Mouse (Mus musculus) gastrocnemius, adult 2 months (tissue): Measurements from ENCODE around the gene Trim3. TPM values are rescaled to one million over a fixed set of nuclear protein-coding genes. Genes with fewer than 3 reads are reported as not detected.

ENCODE experiments used
- DNase-seq: peaks from one replicate; pipeline ENCODE4 v3.0.0; 2022
- H3K27ac ChIP-seq: fragments of 200-600 bp; 2 replicates; pipeline ENCODE4 v1.8.1; 2022; ENCODE audit warnings: mild to moderate bottlenecking
- H3K4me3 ChIP-seq: fragments of 200-600 bp; 2 replicates; pipeline ENCODE4 v1.8.1; 2022; ENCODE audit warnings: mild to moderate bottlenecking, moderate library complexity
- CTCF ChIP-seq: fragments of 200-600 bp; IDR thresholded peaks from 2 replicates; pipeline ENCODE4 v1.8.1; 2022; ENCODE audit warnings: antibody characterized with exemption, mild to moderate bottlenecking, moderate library complexity
- intact Hi-C: fragments of 180-260 bp; cut with DNase I; formaldehyde crosslinking; loops from one replicate; pipeline ENCODE4 v1.15.1; 2025
- total RNA-seq, 2 experiments: library from RNA; stranded (reverse); gene quantifications; 2 replicates each; pipeline ENCODE4 v1.2.3; 2021

Trim3 gene
- total RNA-seq, 2 experiments from 2014 or later = 14.7 to 16.4 TPM

GRCm38 (mm10) chr7:105568988-105569471, 64.3 kb downstream of the Trim3 start:
- intact Hi-C loops = no loop called here
- no peak overlapping the region for H3K4me3 ChIP-seq
- no peak overlapping the region for H3K27ac ChIP-seq
- TF ChIP-seq CTCF = no peak
- no peak for DNase-seq

DNA sequence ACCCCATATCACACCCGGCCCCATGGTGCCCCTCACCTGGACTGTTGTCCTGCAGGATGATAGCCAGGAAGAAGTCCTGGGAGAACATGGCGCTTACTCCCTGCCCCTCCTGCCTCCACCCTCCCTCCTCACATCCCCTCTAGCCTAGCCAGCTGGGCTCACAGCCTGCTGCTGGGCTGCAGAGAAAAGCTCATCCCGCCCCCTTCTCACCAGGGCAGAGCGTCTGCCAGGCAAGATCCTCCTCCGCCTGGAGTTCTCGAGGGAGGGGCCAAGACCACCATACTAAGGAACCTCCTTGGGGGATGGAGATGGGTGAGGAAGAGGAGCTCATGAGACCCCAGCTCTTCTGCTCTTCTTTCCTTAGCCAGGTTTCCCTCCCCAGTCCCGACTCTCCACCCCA, 64.8 kb downstream of the Trim3 start:
- intact Hi-C loops = no loop called here
- DNase-seq = no peak
- Histone ChIP-seq H3K4me3 (no peak overlapping the region), H3K27ac (no peak overlapping the region)
- no peak for TF ChIP-seq CTCF

DNA sequence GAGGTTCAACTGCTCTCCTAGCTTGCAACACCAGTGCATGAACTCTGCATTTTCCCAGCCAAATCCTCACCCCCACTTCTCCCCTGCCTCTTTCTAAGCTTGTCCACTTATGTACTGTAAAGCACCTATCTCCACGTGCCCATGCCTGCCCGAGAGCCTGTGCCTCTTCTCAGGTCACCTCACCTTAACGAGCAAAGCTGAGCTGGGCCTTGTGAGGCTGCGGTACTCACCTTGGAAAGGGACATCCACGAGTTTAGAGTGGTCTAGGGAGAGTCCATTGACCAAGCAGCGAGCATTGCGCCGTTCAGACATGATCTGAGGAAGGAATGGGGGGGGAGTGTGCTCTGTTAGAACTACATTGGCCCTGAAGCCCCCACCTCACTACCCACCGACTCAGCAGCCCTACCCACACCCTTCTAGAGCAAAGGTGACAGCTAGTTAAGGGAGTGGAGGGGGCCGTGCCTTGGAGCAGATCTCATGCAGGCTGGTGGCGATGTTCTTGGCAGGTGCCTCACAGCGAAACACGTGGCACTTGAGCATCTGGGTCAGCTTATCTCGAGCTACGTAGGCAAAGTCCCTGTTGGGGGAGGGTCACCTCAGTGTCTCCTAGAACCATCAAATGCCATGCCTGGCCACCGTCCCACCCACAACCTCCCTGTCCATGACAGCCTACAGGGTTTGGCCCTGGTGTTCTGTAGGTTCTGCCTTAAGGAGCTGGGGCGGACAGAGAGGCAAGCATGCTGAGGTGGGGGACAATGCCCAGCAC, 68.1 kb downstream of the Trim3 start:
- no peak for DNase-seq
- no peak overlapping the region for H3K4me3 ChIP-seq
- TF ChIP-seq CTCF = no peak
- intact Hi-C loops = no loop called here
- H3K27ac ChIP-seq = no peak overlapping the region

DNA sequence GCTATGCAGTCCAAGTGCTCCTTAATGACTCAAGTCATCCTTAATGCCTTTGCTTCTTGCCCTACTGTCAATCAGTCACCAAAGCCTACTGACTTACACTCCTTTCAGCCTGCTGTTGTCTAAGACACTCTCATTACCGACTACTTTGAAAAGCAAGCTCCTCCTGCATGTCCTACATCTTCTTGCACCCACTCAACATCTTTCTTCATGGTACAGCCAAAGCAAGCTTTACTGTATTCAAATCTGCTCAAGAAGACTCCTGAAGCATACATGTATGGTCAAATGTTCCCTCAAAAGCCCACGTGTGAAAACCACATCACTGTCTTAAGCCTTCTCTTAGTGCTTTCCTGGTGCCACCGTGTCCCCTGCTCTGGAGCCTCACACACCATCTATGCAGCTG, 70.0 kb downstream of the Trim3 start:
- H3K27ac ChIP-seq = no peak overlapping the region
- no peak for DNase-seq
- intact Hi-C loops = no loop called here
- H3K4me3 ChIP-seq = no peak overlapping the region
- no peak for TF ChIP-seq CTCF

DNA sequence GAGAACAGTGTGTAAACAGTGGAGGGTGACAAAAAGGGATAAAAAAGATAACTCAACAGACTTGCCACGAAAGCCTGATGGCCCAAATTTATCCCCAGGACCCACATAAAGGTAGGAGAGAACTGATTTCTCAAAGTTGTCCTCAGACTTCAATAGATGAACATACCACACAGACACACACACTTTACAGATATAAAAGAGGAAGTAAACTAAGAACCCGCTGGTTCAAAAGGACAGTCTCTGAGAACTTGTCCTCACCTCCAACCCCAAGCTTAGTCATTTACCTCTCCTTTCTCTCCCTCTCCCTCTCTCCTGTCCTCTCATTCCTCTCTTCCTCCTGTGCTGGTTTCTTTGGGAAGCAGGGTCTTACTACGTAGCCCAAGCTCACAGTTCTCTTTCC, 71.1 kb downstream of the Trim3 start:
- no peak for TF ChIP-seq CTCF
- no peak overlapping the region for H3K4me3 ChIP-seq
- DNase-seq = no peak
- intact Hi-C loops = no loop called here
- H3K27ac ChIP-seq = no peak overlapping the region

DNA sequence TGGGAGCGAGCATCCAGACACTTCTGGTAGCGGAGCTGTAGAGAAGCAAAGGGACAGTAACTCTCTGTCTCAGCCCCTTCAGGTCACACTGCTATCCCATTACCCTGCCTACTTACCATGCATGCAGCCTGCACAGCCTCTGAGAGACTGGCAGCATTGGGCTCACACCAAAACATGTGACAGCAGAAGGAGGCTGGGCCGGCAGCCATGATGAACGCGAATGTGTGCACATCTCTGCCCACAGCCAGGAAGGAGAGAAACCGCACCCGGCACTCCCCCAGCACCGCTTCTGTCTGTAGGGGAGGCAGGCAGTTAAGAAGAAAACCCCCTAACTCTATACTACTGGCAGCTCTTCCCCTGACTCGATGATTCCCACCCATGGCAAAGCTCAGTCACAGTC, 74.4 kb downstream of the Trim3 start:
- no peak for DNase-seq
- Histone ChIP-seq H3K27ac (no peak overlapping the region), H3K4me3 (no peak overlapping the region)
- intact Hi-C loops = loop anchor here (10.0 kb wide), 2 partner anchors 176 to 256 kb away; partner anchors contain the start of genes Ilk, Mrpl17 and Rrp8
- no peak for TF ChIP-seq CTCF

DNA sequence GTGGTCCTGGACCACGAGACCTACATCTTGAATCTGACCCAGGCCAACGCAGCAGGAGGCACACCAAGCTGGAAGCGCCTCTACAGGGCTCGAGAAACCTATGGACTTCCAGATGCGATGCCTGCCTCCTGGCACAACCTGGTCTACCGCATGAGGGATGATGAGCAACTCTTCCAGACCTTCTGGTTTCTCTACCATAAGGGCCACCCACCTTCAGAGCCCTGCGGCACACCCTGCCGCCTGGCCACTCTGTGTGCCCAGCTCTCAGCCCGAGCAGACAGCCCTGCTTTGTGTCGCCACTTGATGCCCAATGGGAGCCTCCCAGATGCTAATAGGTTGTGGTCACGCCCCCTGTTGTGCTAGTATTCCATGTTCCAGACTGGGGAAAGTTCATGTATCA, 75.7 kb downstream of the Trim3 start:
- no peak for DNase-seq
- H3K4me3 ChIP-seq = no peak overlapping the region
- no peak overlapping the region for H3K27ac ChIP-seq
- TF ChIP-seq CTCF = no peak
- intact Hi-C loops = loop anchor here (10.0 kb wide), 2 partner anchors 177 to 257 kb away; partner anchors contain the start of genes Ilk, Mrpl17 and Rrp8

- H3K27ac ChIP-seq = no peak overlapping the region
- TF ChIP-seq CTCF = no peak
- intact Hi-C loops = loop anchor here (10.0 kb wide), 2 partner anchors 178 to 258 kb away; partner anchors contain the start of genes Ilk, Mrpl17 and Rrp8
- no peak for DNase-seq
- no peak overlapping the region for H3K4me3 ChIP-seq
Measured at GRCm38 (mm10) chr7:105556406-105556805, 77.0 kb downstream of the Trim3 start.

- intact Hi-C loops = loop anchor here (2.0 to 10.0 kb wide), 5 partner anchors 25 to 259 kb away; partner anchors contain the start of genes Apbb1, Arfip2, Gm45799 and Ilk
- peak overlapping the region; percentile 96; the same call in 1 of the 2 replicates for H3K27ac ChIP-seq
- H3K4me3 ChIP-seq = peak overlapping the region; percentile 79
- DNase-seq = no peak
- TF ChIP-seq CTCF = no peak
Measured at GRCm38 (mm10) chr7:105555571-105555970, 77.8 kb downstream of the Trim3 start.

Other genes starting within 250 kb of the Trim3 start
- 10 to 100 TPM in 1 of 2 experiments, 1 to 10 TPM in 1; 9.8 to 10.8 TPM for gene Fam160a2, start 233.5 kb downstream of the Trim3 start, total RNA-seq
- gene Cnga4, start 229.0 kb downstream of the Trim3 start, total RNA-seq = not detected
- gene Cckbr, start 207.8 kb downstream of the Trim3 start, total RNA-seq = not detected
- gene Cavin3, start 151.3 kb downstream of the Trim3 start, total RNA-seq = 10 to 100 TPM in 1 of 2 experiments, 1 to 10 TPM in 1; 7.6 to 12.7 TPM
- gene Smpd1, start 79.2 kb downstream of the Trim3 start, total RNA-seq = 10 to 100 TPM; 53.4 to 56.8 TPM
- gene Apbb1, start 51.9 kb downstream of the Trim3 start, total RNA-seq = 1 to 10 TPM; 7.1 to 7.2 TPM
- not detected for gene Hpx, start 33.4 kb downstream of the Trim3 start, total RNA-seq
- gene Timm10b, start 6.5 kb upstream of the Trim3 start, total RNA-seq = 10 to 100 TPM; 53.3 to 64.0 TPM
- 10 to 100 TPM in 1 of 2 experiments, 1 to 10 TPM in 1; 8.8 to 10.5 TPM for gene Arfip2, start 6.8 kb upstream of the Trim3 start, total RNA-seq
- 1 to 10 TPM in 1 of 2 experiments, under 1 TPM in 1; 0.64 to 3.4 TPM for gene Gm45799, start 7.0 kb upstream of the Trim3 start, total RNA-seq
- under 1 TPM; 0.36 to 0.59 TPM for gene Dnhd1, start 17.3 kb upstream of the Trim3 start, total RNA-seq
- gene Ilk, start 103.0 kb upstream of the Trim3 start, total RNA-seq = 10 to 100 TPM; 41.8 to 49.1 TPM
- 10 to 100 TPM; 12.2 to 12.3 TPM for gene Rrp8, start 103.8 kb upstream of the Trim3 start, total RNA-seq
- 100 to 1,000 TPM in 1 of 2 experiments, 10 to 100 TPM in 1; 78.6 to 100 TPM for gene Taf10, start 110.8 kb upstream of the Trim3 start, total RNA-seq
- gene Tpp1, start 118.7 kb upstream of the Trim3 start, total RNA-seq = 10 to 100 TPM; 42.3 to 45.8 TPM
- gene Dchs1, start 154.1 kb upstream of the Trim3 start, total RNA-seq = 1 to 10 TPM; 2.1 to 5.0 TPM
- gene Mrpl17, start 177.5 kb upstream of the Trim3 start, total RNA-seq = 100 to 1,000 TPM; 108 to 112 TPM